Mouse (Mus musculus) heart, postnatal 0 days (tissue): ENCODE results near the gene Ppm1m. TPM values are rescaled to one million over a fixed set of nuclear protein-coding genes. Genes with fewer than 3 reads are reported as not detected.

Experiments used
- ATAC-seq: fragments of 200-750 bp; cut with Nextera tagmentation; 2 replicates; pipeline ENCODE4 v1.8.0; 2017; ENCODE audit warnings: low read depth, moderate number of reproducible peaks, moderate library complexity; ENCODE audit not compliant: insufficient read depth
- DNase-seq: peaks from one replicate; pipeline ENCODE4 v3.0.0-alpha.2; 2016; ENCODE audit warnings: low spot score
- H3K27ac ChIP-seq: fragments of 300-500 bp; sonication (generic); 2 replicates; pipeline ENCODE4 v1.5.1; 2014; ENCODE audit warnings: low read depth, mild to moderate bottlenecking
- H3K27me3 ChIP-seq: fragments of 300-500 bp; sonication (generic); 2 replicates; pipeline ENCODE4 v1.6.1; 2014; ENCODE audit warnings: low read length, mixed read lengths; ENCODE audit not compliant: control insufficient read depth, insufficient read depth
- H3K36me3 ChIP-seq: fragments of 300-500 bp; sonication (generic); replicated peaks from 2 replicates; pipeline ENCODE4 v1.6.1; 2014; ENCODE audit warnings: low read length, mixed read lengths; ENCODE audit not compliant: control insufficient read depth, insufficient read depth
- H3K4me1 ChIP-seq: fragments of 300-500 bp; sonication (generic); 2 replicates; pipeline ENCODE4 v1.6.1; 2014; ENCODE audit warnings: antibody characterized with exemption; ENCODE audit not compliant: control insufficient read depth, insufficient read depth
- H3K4me2 ChIP-seq: fragments of 300-500 bp; sonication (generic); 2 replicates; pipeline ENCODE4 v1.6.1; 2014; ENCODE audit warnings: low read depth, mild to moderate bottlenecking, low read length, moderate library complexity
- H3K4me3 ChIP-seq: fragments of 300-500 bp; sonication (generic); 2 replicates; pipeline ENCODE4 v1.5.1; 2014; ENCODE audit warnings: low read depth, low read length
- H3K9ac ChIP-seq: fragments of 300-500 bp; sonication (generic); replicated peaks from 2 replicates; pipeline ENCODE4 v1.6.1; 2014; ENCODE audit warnings: low read depth, low read length, mixed read lengths
- H3K9me3 ChIP-seq: fragments of 300-500 bp; sonication (generic); replicated peaks from 2 replicates; pipeline ENCODE4 v1.6.1; 2016; ENCODE audit warnings: low read length; ENCODE audit not compliant: control insufficient read depth
- CTCF ChIP-seq: IDR thresholded peaks from 2 replicates; pipeline ENCODE4 v1.5.1; 2016; ENCODE audit warnings: antibody characterized with exemption, control low read depth, low read depth
- EP300 ChIP-seq: IDR thresholded peaks from 2 replicates; pipeline ENCODE4 v1.6.1; 2016; ENCODE audit warnings: antibody characterized with exemption, low read depth
- WGBS: fragments of 180-500 bp; shearing (Covaris S2); extraction: QIAGEN DNeasy Blood & Tissue Kit; methylation state at CpG from one replicate; pipeline ENCODE4 v1.1.7; 2014; 5-methylcytosine and 5-hydroxymethylcytosine counted together
- polyA plus RNA-seq: library from polyadenylated mRNA; unstranded; fragments of >200 nt; fragmentation: Nextera tagmentation; extraction: Ambion mirVana; gene quantifications from 2 replicates; pipeline ENCODE4 v1.2.1, GENCODE M21; 2015
- total RNA-seq: library from RNA; depleted of rRNA; stranded (reverse); fragments of >200 nt; gene quantifications from 2 replicates; pipeline ENCODE4 v1.2.3, GENCODE M21; 2014; ENCODE audit warnings: low replicate concordance

Ppm1m gene
- total and polyA plus RNA-seq, 2 experiments from 2014 or later: 13.1 to 22.8 TPM

GRCm38 (mm10) chr9:106183996-106184395 is 15.6 kb downstream of the Ppm1m start:
- no peak overlapping the region for H3K4me3 ChIP-seq
- TF ChIP-seq EP300 (no peak), CTCF (no peak)
- 85% methylated on average over 5 of the region's 5 CpGs for WGBS
- no peak overlapping the region for H3K9ac ChIP-seq
- no peak overlapping the region for H3K4me2 ChIP-seq
- ATAC-seq (no peak), DNase-seq (no peak)
- H3K36me3 ChIP-seq: peaks cover 99% of the 10 kb centered on the region
- H3K27ac ChIP-seq: no peak overlapping the region
- no peaks in the 10 kb centered on the region for H3K9me3 ChIP-seq
- H3K4me1 ChIP-seq: no peaks in the 10 kb centered on the region
- no peaks in the 10 kb centered on the region for H3K27me3 ChIP-seq

DNA sequence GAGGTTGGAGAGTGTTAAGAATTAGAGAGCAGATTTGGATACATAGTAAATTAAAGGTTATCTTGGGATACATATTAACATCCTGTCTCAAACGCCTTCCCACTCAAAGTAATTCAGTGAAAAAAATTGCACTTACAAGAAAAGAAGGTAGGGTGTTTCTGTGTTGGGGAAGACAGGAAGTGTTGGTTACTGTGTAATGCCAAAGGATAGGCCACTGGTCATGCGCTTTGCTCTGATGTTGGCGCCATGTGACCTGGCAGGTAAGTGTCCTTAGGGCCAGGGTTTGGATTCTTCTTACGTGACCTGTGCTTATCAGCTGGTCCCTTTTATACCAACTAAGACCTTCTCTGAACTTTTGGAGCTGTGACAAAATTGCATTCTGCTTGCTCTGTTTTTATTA is 17.4 kb downstream of the Ppm1m start:
- no peak for DNase-seq
- ATAC-seq: no peak
- H3K9me3 ChIP-seq: no peaks in the 10 kb centered on the region
- no peak overlapping the region for H3K9ac ChIP-seq
- TF ChIP-seq EP300 (no peak), CTCF (no peak)
- H3K4me2 ChIP-seq: no peak overlapping the region
- no peak overlapping the region for H3K27ac ChIP-seq
- H3K4me1 ChIP-seq: no peaks in the 10 kb centered on the region
- no peak overlapping the region for H3K4me3 ChIP-seq
- peaks cover 94% of the 10 kb centered on the region for H3K36me3 ChIP-seq
- no peaks in the 10 kb centered on the region for H3K27me3 ChIP-seq
- 80% methylated on average over 4 of the region's 4 CpGs for WGBS

DNA sequence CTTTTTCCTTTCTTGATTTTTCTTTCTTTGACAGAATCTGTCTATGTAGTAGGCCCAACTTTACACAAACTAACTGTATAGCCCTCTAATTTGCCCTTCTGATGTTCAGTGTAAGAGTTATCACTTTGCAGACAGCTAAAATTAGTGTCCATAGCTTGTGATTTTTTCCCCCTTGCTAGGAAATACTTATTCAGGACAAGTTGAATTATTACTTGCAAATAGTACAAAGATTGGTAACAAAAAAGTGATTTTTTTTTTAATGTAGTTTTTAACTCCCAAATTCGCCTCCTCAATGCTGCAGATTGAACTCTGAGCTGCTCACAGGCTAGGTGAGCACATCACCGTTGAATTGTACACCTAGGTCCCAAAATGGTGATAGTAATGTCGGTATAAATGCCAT is 19.6 kb downstream of the Ppm1m start:
- no peak for ATAC-seq
- Histone ChIP-seq H3K9me3 (no peaks in the 10 kb centered on the region), H3K27ac (no peak overlapping the region), H3K4me1 (peaks cover 11% of the 10 kb centered on the region; the same call in 1 of the 2 replicates), H3K9ac (no peak overlapping the region), H3K4me3 (no peak overlapping the region), H3K36me3 (peaks cover 85% of the 10 kb centered on the region), H3K4me2 (no peak overlapping the region), H3K27me3 (no peaks in the 10 kb centered on the region)
- TF ChIP-seq CTCF (no peak), EP300 (no peak)
- no peak for DNase-seq
- 87% methylated on average over 3 of the region's 3 CpGs for WGBS

GRCm38 (mm10) chr9:106179454-106179853 is 20.1 kb downstream of the Ppm1m start:
- WGBS: 64% methylated on average over 2 of the region's 2 CpGs
- no peak overlapping the region for H3K4me2 ChIP-seq
- H3K4me3 ChIP-seq: no peak overlapping the region
- no peak for TF ChIP-seq CTCF
- TF ChIP-seq EP300: no peak
- no peaks in the 10 kb centered on the region for H3K27me3 ChIP-seq
- no peaks in the 10 kb centered on the region for H3K9me3 ChIP-seq
- no peak overlapping the region for H3K9ac ChIP-seq
- H3K27ac ChIP-seq: no peak overlapping the region
- no peak for ATAC-seq
- no peak for DNase-seq
- H3K4me1 ChIP-seq: peaks cover 15% of the 10 kb centered on the region; the same call in 1 of the 2 replicates
- H3K36me3 ChIP-seq: peaks cover 80% of the 10 kb centered on the region

- Histone ChIP-seq H3K36me3 (peaks cover 64% of the 10 kb centered on the region), H3K4me3 (no peak overlapping the region), H3K9ac (no peak overlapping the region), H3K27ac (no peak overlapping the region; the same call in 1 of the 2 replicates), H3K27me3 (no peaks in the 10 kb centered on the region), H3K9me3 (no peaks in the 10 kb centered on the region), H3K4me2 (no peak overlapping the region), H3K4me1 (peaks cover 26% of the 10 kb centered on the region)
- WGBS: 68% methylated on average over 6 of the region's 6 CpGs
- no peak for DNase-seq
- TF ChIP-seq CTCF (no peak), EP300 (no peak)
- no peak for ATAC-seq
Measured at GRCm38 (mm10) chr9:106177799-106178198, 21.7 kb downstream of the Ppm1m start.

DNA sequence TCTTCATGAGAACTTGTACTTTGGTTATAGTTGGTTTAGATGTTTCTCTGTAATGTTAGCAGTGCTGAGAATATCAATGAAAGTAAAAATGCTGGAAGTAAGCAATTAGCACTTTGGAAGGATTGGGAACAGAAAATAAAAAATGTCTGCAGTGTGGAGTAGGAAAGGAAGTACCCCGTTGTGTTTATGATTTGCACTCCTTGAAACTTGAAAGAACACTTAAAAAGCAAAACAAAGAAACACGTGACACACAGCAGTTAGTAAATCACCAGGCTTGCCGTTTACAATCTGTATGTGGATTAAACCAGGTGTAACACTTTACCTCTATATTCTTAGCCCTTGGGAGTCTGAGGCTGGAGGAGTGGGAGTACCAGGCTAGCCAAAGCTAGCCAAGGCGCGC is 22.8 kb downstream of the Ppm1m start:
- H3K4me1 ChIP-seq: peaks cover 27% of the 10 kb centered on the region
- 70% methylated on average over 5 of the region's 5 CpGs for WGBS
- H3K36me3 ChIP-seq: peaks cover 53% of the 10 kb centered on the region

More for the DNA sequence above, 22.8 kb downstream of the Ppm1m start:
- Histone ChIP-seq H3K4me2 (no peak overlapping the region), H3K27me3 (no peaks in the 10 kb centered on the region), H3K4me3 (no peak overlapping the region), H3K9me3 (no peaks in the 10 kb centered on the region), H3K27ac (no peak overlapping the region), H3K9ac (no peak overlapping the region)
- no peak for DNase-seq
- TF ChIP-seq CTCF (no peak), EP300 (no peak)
- ATAC-seq: no peak
